Mouse (Mus musculus) left cerebral cortex, adult 6 months (tissue): Measurements from ENCODE around the gene Olfr1291-ps1. TPM values are rescaled to one million over a fixed set of nuclear protein-coding genes. Genes with fewer than 3 reads are reported as not detected.

Experiments
- long read RNA-seq, 2 experiments: library from polyadenylated mRNA; unstranded; transcript quantifications; one replicate each; pipeline ENCODE4 v2.0.0; 2019 to 2020
- polyA plus RNA-seq: library from polyadenylated mRNA; unstranded; fragments of <200 nt; fragmentation: Nextera tagmentation; gene quantifications from 2 replicates; pipeline ENCODE4 v1.2.3, GENCODE M21; 2021

Gene Olfr1291-ps1
- polyA plus RNA-seq, result not detected in 2 replicates
- long read RNA-seq, experiment 1, result 0 reads
- long read RNA-seq, experiment 2, result 0 reads

GRCm38 (mm10) chr2:111496880-111497279, at the start of gene Olfr1291-ps1:
Olfr1291-ps1 (plus strand) TSS chr2:111497180.

GRCm38 (mm10) chr2:111448842-111449241, 48.1 kb upstream of the Olfr1291-ps1 start, which contains the start of gene Olfr1287:
Olfr1287 (plus strand) TSS chr2:111449142.

DNA sequence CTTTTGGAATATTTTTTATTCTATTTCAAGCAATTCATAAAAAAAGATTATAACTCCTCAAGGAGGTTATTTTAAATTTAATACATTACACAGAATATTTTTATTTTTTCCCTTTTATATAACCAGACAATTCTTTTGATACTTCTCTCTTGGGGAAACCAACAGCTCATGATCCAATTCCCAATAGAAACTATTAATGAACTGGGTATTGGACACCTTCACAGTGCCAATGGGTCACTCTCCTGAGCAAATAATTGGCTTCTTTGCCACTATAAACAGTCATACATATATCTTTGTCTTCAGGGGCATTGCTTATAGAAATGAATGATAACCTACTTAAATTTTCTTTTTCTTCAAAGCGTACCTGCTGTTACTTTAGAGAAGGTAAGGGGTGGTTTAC, 23.2 kb upstream of the Olfr1291-ps1 start, which contains the start of gene Olfr1288:
Gene Olfr1288, plus strand, starts transcription at position 301 of the 400 bp plus-strand sequence.

GRCm38 (mm10) chr2:111480519-111480918, 16.5 kb upstream of the Olfr1291-ps1 start, which contains the start of gene Olfr1289:
Olfr1289 (plus strand) TSS chr2:111480819.

GRCm38 (mm10) chr2:111493729-111494128, 3.3 kb upstream of the Olfr1291-ps1 start, which contains the start of gene Olfr1290:
Olfr1290 (minus strand) TSS chr2:111493829.

DNA sequence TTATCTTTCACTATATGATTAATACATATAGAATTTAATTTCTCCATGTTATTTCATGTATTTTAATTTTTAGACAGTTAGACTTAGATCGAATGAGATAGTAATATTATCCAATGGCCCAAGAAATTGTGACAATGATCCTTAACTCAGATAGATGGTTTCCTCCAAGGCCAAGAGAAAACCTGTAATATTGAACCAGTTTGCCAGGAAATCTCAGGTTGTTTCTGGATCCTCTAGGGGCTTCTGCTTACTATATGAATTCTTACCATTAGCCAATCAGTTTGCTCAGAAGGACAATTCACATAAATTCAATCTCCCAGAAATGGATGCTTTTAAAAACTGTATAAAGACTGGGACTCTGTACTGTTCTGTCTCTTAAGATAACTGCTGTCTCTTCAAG, 27.9 kb downstream of the Olfr1291-ps1 start, which contains the start of gene Olfr1293-ps:
Gene Olfr1293-ps, plus strand, starts transcription at position 301 of the 400 bp plus-strand sequence.

GRCm38 (mm10) chr2:111540191-111540590, 43.2 kb downstream of the Olfr1291-ps1 start, which contains the start of gene Olfr1294:
Olfr1294 (minus strand) TSS chr2:111540291.

Other genes starting within 250 kb of the Olfr1291-ps1 start
- not detected in 2 replicates for gene Olfr1276, start 242.7 kb upstream of the Olfr1291-ps1 start, polyA plus RNA-seq
- gene Olfr1277, start 223.1 kb upstream of the Olfr1291-ps1 start, polyA plus RNA-seq, result not detected in 2 replicates
- not detected in 2 replicates for gene Olfr1278, start 207.0 kb upstream of the Olfr1291-ps1 start, polyA plus RNA-seq
- not detected in 2 replicates for gene Olfr1279, start 196.5 kb upstream of the Olfr1291-ps1 start, polyA plus RNA-seq
- not detected in 2 replicates for gene Olfr1280, start 183.2 kb upstream of the Olfr1291-ps1 start, polyA plus RNA-seq
- gene Olfr1281, start 170.7 kb upstream of the Olfr1291-ps1 start, polyA plus RNA-seq, result not detected in 2 replicates
- gene Olfr1282, start 161.1 kb upstream of the Olfr1291-ps1 start, polyA plus RNA-seq, result not detected in 2 replicates
- gene Olfr1283, start 130.4 kb upstream of the Olfr1291-ps1 start, polyA plus RNA-seq, result not detected in 2 replicates
- not detected in 2 replicates for gene Olfr1284, start 121.7 kb upstream of the Olfr1291-ps1 start, polyA plus RNA-seq
- gene Olfr1286, start 74.1 kb upstream of the Olfr1291-ps1 start, polyA plus RNA-seq, result not detected in 2 replicates
- gene Olfr1287, start 48.0 kb upstream of the Olfr1291-ps1 start, polyA plus RNA-seq, result not detected in 2 replicates
- not detected in 2 replicates for gene Olfr1288, start 23.1 kb upstream of the Olfr1291-ps1 start, polyA plus RNA-seq
- gene Olfr1289, start 16.4 kb upstream of the Olfr1291-ps1 start, polyA plus RNA-seq, result not detected in 2 replicates
- gene Olfr1290, start 3.4 kb upstream of the Olfr1291-ps1 start, polyA plus RNA-seq, result not detected in 2 replicates
- gene Olfr1293-ps, start 28.0 kb downstream of the Olfr1291-ps1 start, polyA plus RNA-seq, result not detected in 2 replicates
- gene Olfr1294, start 43.1 kb downstream of the Olfr1291-ps1 start, polyA plus RNA-seq, result not detected in 2 replicates
- gene Olfr1295, start 72.5 kb downstream of the Olfr1291-ps1 start, polyA plus RNA-seq, result not detected in 2 replicates
- 0.01 TPM in 1 of 2 replicates, not detected in the other for gene Olfr1297, start 129.3 kb downstream of the Olfr1291-ps1 start, polyA plus RNA-seq
- gene Olfr1298, start 152.0 kb downstream of the Olfr1291-ps1 start, polyA plus RNA-seq, result not detected in 2 replicates
- gene Olfr1299, start 164.2 kb downstream of the Olfr1291-ps1 start, polyA plus RNA-seq, result not detected in 2 replicates